Mouse (Mus musculus) ES-E14 (cell line): ENCODE measurements around the gene Sec16a.

ENCODE experiments used
- CHD2 ChIP-seq: IDR thresholded peaks from 2 replicates; pipeline ENCODE4 v1.6.1; 2014; ENCODE audit warnings: mild to moderate bottlenecking, low read depth, low read length, inconsistent platforms
- HCFC1 ChIP-seq: IDR thresholded peaks from 2 replicates; pipeline ENCODE4 v1.6.1; 2012; ENCODE audit warnings: low read length, inconsistent platforms, borderline replicate concordance; ENCODE audit not compliant: insufficient read depth
- MAFK ChIP-seq: IDR thresholded peaks from 2 replicates; pipeline ENCODE4 v1.6.1; 2014; ENCODE audit warnings: mild to moderate bottlenecking, low read depth, low read length, inconsistent platforms; ENCODE audit not compliant: insufficient read depth
- ZC3H11A ChIP-seq: IDR thresholded peaks from 2 replicates; pipeline ENCODE4 v1.6.1; 2012; ENCODE audit warnings: low read depth, mild to moderate bottlenecking, inconsistent platforms, low read length, borderline replicate concordance
- ZNF384 ChIP-seq: IDR thresholded peaks from 2 replicates; pipeline ENCODE4 v1.6.1; 2012; ENCODE audit warnings: low read depth, low read length, inconsistent platforms

DNA sequence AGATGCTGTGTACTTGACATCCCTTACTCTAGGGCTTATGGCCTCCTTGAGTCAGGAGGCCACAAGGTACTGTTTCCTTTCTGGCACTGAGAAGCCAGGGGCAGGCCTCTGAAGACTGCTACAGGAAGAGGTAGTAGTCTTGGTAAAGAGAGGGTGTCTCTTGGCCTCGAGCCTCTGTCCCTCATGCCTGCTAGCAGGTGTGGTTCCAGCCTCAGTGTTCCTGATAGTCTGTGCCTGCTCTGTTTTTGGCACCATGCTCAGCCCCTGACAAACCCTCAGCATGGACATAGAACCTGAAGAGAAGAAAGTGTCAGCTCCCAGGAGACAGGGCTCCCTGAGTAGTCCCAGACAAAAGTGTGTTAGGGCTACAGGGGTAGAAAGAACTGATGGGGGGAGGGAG, 2.4 kb upstream of the Sec16a start:
- TF ChIP-seq ZC3H11A (no peak), MAFK (no peak), HCFC1 (no peak), ZNF384 (no peak), CHD2 (no peak)
